In the genomic region with DNA sequence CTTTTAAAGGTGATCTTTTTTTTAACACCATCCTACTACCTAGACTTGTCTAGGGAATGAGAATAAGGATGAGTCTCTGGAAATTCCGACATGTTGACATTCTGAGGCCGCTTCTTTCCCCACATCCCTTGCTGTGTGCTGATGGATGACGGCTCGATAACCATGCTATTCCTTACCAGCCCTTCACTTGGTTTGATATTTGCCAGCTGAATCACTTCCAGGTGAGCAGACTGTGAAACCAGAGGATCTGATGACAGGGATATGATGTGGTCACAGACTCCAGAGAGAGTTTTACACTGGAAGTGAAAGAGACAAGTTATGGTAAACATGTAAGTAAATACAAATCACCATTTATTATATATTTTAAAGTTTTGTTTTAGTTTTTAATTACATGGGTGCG, we compare ENCODE assay signal across 31 mouse cellular contexts.
DNase-seq lines count a peak whose midpoint lies in the region; ATAC-seq lines count a peak whose summit lies in the region.
"Had no signal": no experiment of that assay in that cellular context is flagged by ENCODE, and none has a peak within 500 bp of the region (broad histone marks: within the 10 kb centered on the region; RNA-seq: fewer than 3 reads in every experiment).

No protein-coding gene starts in this region.

- no peak overlapping the region for H3K4me3 ChIP-seq in hindbrain, embryonic 14.5 days (replicated peaks; ENCODE audit: low read length)
- H3K4me3 ChIP-seq: embryonic facial prominence, embryonic 10.5 days; embryonic facial prominence, embryonic 13.5 days; erythroblast, embryonic 14.5 days; forebrain, embryonic 12.5 days; forebrain, embryonic 15.5 days; heart, embryonic 15.5 days; hindbrain, embryonic 10.5 days; hindbrain, embryonic 13.5 days had no signal

- WGBS in hindbrain, embryonic 14.5 days = 86% methylated on average over 5 of the region's 5 CpGs

- no peaks in the 10 kb centered on the region for H3K27me3 ChIP-seq in hindbrain, embryonic 14.5 days (ENCODE audit: control insufficient read depth, insufficient read depth, low read length)
- H3K27me3 ChIP-seq: CH12.LX; embryonic facial prominence, embryonic 13.5 days; forebrain, embryonic 12.5 days; forebrain, embryonic 15.5 days; heart, embryonic 15.5 days; hindbrain, embryonic 13.5 days had no signal

- ATAC-seq in cerebellum, adult (ENCODE audit: insufficient number of reproducible peaks, low FRiP score, low TSS enrichment) = peak; percentile 49; the same call in 1 of the 2 replicates
- no peak for ATAC-seq in hindbrain, embryonic 14.5 days (ENCODE audit: low FRiP score)
- ATAC-seq: forebrain, embryonic 15.5 days; hindbrain, postnatal 0 days; inflammation-experienced regulatory T-cells, adult 6 months; intestine, embryonic 16.5 days; Patski had no signal

- H3K27ac ChIP-seq in hindbrain, embryonic 14.5 days = no peak overlapping the region
- H3K27ac ChIP-seq: embryonic facial prominence, embryonic 10.5 days; embryonic facial prominence, embryonic 13.5 days; forebrain, embryonic 12.5 days; forebrain, embryonic 15.5 days; heart, embryonic 15.5 days; hindbrain, embryonic 10.5 days; hindbrain, embryonic 13.5 days; hindbrain, postnatal 0 days had no signal

- no peaks in the 10 kb centered on the region for H3K4me1 ChIP-seq in hindbrain, embryonic 14.5 days (replicated peaks; ENCODE audit: control insufficient read depth, insufficient read depth, low read length)
- H3K4me1 ChIP-seq: embryonic facial prominence, embryonic 10.5 days; embryonic facial prominence, embryonic 13.5 days; forebrain, embryonic 12.5 days; forebrain, embryonic 15.5 days; heart, embryonic 15.5 days; hindbrain, embryonic 10.5 days; hindbrain, embryonic 13.5 days had no signal

- no peak for DNase-seq in cerebellum, adult 11 months
- DNase-seq in brain, adult 2 months (ENCODE audit: low read depth, low spot score) = peak; percentile 88
- peak; percentile 65 for DNase-seq in cerebellum, adult 9-11 months
- peak; percentile 23 to 49 for DNase-seq in cerebellum, postnatal 25 days
- no peak for DNase-seq in hindbrain, embryonic 14.5 days (ENCODE audit: low spot score)
- no peak for DNase-seq in gastrocnemius, adult 8-10 months (ENCODE audit: low spot score in 2 of 2)
- no peak for DNase-seq in frontal cortex, postnatal 25 days (ENCODE audit: low spot score in 2 of 2)
- DNase-seq: adrenal gland, postnatal 10 days; adrenal gland, postnatal 36 days; embryo, embryonic 11 days; gastrocnemius, postnatal 14 days; heart, adult 11 months; heart, postnatal 10 days; heart, postnatal 36 days; kidney, adult 18-20 months had no signal

- no peak overlapping the region for H3K4me2 ChIP-seq in hindbrain, embryonic 14.5 days (replicated peaks)
- H3K4me2 ChIP-seq: embryonic facial prominence, embryonic 13.5 days; forebrain, embryonic 12.5 days; forebrain, embryonic 15.5 days; heart, embryonic 11.5 days; heart, embryonic 15.5 days; hindbrain, embryonic 13.5 days had no signal

- H3K9ac ChIP-seq in hindbrain, embryonic 14.5 days = no peak overlapping the region
- H3K9ac ChIP-seq: embryonic facial prominence, embryonic 13.5 days; forebrain, embryonic 12.5 days; forebrain, embryonic 15.5 days; heart, embryonic 15.5 days; hindbrain, embryonic 13.5 days had no signal

- no peaks in the 10 kb centered on the region for H3K9me3 ChIP-seq in hindbrain, embryonic 14.5 days (ENCODE audit: control insufficient read depth, low read length)
- H3K9me3 ChIP-seq: embryonic facial prominence, embryonic 10.5 days; embryonic facial prominence, embryonic 13.5 days; forebrain, embryonic 12.5 days; forebrain, embryonic 15.5 days; G1E; heart, embryonic 15.5 days; hindbrain, embryonic 10.5 days; hindbrain, embryonic 13.5 days had no signal

- no peaks in the 10 kb centered on the region for H3K36me3 ChIP-seq in hindbrain, embryonic 14.5 days (replicated peaks; ENCODE audit: control insufficient read depth, insufficient read depth)
- H3K36me3 ChIP-seq: embryonic facial prominence, embryonic 10.5 days; embryonic facial prominence, embryonic 13.5 days; forebrain, embryonic 12.5 days; forebrain, embryonic 15.5 days; G1E; heart, embryonic 15.5 days; hindbrain, embryonic 10.5 days; hindbrain, embryonic 13.5 days had no signal

Comparison
In these comparisons a context has a peak if more than half of its experiments do, and no peak if none do; other contexts are left out.
1. DNase-seq: peak in brain, adult 2 months (single experiment), cerebellum, adult 9-11 months (single experiment) and cerebellum, postnatal 25 days (2 of 2); none in cerebellum, adult 11 months (single experiment), hindbrain, embryonic 14.5 days (single experiment), gastrocnemius, adult 8-10 months (0 of 2) and frontal cortex, postnatal 25 days (0 of 2).